Mouse (Mus musculus): Measurements from ENCODE around the gene Slc35f6. TPM values are rescaled to one million over a fixed set of nuclear protein-coding genes. Genes with fewer than 3 reads are reported as not detected.
A peak's percentile ranks its signal among the peaks of the same experiment; 100 is the strongest.
"Not testable (repeated sequence)": the region's sequence is repeated elsewhere in the genome, so short reads cannot be mapped to it uniquely, and the experiment has no call there.

Gene Slc35f6
- total RNA-seq, 1 experiment from 2014 or later, result 51.4 TPM

DNA sequence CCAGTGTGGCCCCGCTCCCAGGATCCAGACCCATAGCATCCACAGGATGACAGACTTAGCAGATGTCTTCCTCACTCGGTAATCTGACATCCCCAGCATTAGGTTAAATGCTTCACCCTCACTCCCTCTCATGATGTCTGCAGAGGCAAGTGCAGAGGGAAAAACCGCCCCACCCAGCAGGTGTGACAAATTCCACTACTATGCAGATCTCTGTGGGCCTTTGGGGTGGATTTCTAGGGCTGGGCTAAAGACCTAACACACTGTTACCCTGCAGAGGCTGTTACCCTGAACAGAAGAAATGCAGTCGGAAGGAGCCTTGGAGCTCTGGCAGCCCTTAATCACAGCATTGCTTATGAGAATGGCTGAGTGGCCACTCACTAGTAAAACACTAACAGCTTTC lies 11.3 kb downstream of the Slc35f6 start:
- DNase-seq, result no peak

DNA sequence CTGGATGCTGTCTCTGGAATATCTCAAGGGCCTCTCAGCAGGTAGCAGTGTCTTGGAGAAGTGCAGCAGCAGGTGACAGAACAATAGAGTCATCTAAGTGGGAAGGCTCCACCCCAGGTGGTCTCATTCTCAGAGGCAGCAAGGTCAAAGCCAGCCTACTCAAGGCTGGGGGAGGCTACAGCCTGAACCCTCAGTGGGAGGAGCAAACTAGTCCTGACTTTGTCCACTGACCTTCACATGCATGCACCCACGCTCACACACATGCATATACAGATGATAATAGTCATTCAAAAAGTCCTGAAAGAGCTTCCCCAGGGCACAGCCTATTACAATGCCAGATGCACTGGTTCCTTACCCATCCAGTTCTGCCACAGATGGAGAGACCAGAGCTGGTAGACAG lies 12.5 kb downstream of the Slc35f6 start:
- no peak for DNase-seq

DNA sequence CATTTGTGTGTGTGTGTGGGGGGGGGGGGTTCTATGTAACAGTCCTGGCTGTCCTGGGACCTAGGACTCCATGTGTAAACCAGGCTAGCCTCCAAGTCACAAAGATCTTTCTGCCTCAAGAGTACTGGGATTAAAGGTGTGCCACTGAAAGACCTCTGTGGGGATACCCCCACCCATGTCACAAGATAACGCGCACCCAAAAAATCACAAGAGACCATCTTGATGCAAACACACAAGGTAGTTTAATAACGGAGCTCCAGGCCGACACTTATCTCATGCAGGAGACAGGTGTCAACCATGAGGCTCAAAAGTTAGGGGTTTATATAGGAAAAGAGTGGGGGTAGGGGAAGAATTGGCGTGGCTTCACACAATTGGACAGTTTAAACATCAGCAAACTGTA lies 13.1 kb downstream of the Slc35f6 start:
- no peak for DNase-seq

DNA sequence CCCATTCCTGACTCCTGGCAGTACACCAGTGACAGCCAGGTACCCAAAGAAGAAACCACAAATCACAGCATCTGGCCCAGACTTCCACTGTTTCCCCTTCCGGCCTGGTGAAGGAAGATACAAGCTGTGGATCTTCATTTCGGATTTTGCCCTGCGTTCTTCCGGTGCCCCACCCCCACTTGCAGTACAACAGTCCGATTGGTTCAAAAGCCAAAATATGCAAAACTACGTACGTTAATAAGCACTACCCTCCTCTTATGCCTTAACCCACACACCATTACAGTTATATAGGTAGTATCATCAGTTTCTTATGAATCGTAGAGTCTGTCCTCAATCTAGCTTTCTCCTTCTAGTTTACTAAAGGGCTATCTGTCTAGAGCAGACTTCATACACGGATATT lies 17.6 kb downstream of the Slc35f6 start:
- DNase-seq, result no peak

DNA sequence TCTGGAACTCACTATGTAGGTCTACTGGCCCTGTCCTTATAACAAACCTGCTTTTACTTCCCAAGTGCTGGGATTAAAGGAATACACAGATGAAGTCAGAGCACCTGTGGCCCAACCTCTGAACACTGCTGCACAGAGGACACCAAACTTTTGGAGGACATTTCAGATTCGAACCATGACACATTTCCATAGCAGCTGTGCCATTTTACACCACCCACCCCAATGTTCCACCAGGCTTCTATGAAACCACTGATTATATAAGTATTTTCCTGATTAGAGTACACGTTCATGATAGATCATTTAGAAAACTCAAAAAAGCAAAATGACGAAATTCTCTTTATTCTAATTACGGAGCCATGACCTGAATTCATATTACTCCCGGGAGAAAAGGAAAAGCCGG lies 18.2 kb downstream of the Slc35f6 start:
- DNase-seq, result no peak

DNA sequence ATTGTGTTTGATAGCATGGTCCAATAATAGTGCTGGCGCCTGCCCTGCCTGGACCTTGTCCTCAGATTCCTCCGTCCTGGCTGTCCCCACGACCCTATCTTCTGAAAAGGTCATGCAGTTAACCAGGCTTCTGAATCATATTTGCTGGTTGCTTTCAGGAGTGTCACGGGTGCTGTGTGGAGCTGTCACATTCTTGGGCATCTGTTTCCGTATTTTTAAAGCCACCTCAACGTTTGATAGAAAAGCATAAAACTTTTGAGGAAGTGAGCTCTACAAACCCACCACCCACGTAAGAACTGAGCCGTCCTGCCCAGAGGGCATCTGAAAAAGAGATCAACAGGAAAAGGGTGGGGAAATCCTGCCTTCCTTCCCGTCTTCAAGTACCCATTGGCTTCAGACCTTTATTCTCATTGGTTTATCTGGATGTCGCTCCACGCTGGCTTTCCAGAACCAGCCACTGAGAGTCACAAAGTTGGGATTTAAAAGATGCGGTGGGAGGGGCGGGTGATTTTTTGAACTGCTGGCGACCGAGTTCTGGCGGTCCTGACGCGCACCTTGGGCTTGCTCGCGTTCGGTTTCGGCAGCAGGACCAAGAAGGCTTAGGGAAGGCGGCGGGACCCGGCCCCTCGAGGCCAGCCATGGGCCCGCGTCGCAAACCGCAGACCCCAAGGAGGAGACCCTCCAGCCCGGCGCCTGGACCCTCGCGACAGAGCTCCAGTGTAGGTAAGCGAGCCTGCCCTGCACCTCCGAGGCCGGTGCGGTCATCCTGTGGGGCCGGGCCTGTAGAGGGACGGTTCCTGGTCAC lies 18.9 kb downstream of the Slc35f6 start, which contains the start of gene Cenpa:
Gene Cenpa (plus strand): TSS at position 387 of the 805 bp plus-strand sequence.
- DNase-seq, result peak; percentile 78

DNA sequence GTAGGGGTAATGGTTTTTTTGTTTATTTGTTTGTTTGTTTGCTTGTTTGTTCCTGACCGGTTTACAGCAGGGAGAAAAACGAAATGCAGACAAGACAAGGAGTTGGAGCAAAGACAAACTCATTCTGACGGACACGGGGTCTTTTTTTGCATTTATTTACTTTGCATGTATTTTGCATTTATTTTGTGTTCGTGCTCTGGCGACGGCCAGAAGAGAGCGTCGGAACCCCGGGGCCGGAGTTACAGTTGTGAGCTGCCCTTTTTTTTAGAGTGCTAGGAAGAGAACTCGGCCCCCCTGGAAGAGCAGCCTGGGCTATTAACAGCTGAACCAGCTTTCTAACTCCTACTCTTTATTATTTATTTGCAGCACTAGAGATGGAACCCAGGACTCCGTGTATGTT lies 19.5 kb downstream of the Slc35f6 start:
- no peak for DNase-seq

DNA sequence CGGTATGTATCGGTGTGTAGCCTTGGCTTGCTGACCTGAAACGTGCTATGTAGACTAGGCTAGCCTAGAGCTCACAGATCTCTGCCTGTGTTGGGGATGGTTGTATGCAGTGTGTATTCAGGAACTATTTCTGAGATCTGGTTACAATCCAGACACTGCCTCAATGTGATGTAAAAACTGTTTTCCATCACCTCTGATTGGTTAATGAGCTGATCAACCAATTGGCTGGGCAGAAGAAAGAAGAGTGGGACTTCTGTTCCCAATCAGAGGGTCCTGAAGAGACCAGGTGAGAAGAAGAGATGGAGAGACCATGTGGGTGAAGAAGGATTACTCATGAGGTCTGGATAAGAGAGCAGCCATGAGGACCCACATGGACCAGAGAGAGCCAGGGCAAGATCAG lies 20.0 kb downstream of the Slc35f6 start:
- no peak for DNase-seq

DNA sequence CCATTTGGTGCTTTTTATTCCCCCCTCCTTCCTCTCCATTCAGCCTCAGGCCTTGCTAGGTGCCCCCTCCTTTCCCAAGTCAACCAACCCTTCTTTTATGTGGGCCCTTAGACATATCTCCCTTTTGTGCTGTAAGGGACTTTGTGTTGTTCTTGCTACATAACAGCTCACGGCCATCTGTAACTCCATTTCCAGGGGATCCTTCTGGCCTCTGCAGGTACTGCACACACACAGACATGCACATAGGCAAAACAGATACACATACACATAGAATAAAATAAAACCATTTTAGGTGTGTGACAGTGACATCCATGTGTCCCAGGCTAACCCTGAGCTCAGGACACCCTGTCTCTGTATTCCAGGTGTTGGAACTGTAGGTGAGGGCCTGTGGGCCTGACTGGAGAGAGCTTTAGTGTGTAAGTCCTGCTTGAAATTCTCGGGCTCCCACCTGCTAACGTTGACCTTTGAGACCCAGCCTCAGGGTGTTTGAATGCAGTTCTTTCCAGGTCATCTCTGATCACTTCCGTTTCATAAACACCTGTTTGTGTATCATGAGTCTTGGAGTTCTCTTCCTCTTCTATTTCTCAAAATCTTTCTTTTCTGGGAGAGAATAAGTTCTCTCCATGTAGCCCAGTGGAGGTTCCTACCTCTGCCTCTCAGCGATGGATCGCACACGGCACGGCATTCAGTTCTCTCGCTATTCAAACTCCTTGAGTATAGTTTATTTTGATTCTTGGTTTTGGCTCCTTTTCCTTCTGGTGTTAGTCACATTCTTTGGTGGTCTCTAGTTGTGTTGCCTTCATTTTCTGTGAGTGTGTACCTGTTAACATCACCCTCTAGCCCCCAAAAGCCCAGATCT lies 21.1 kb downstream of the Slc35f6 start:
- no peak for DNase-seq

DNA sequence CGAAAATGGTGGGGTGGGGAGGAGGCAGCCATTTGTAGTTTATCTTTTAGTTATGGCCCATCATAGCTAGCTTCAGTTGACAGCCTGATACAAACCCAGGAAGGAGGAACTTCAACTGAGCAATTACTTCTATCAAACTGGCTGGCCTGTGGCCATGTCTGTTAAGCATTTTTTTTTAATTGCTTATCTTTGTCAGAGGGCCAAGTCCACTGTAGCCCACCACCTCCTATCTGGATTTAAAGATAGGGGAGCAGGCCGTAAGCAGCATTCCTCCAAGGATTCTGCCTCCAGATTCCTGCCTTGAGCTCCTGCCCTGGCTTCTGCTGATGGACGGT lies 21.7 kb downstream of the Slc35f6 start:
- DNase-seq, result no peak

DNA sequence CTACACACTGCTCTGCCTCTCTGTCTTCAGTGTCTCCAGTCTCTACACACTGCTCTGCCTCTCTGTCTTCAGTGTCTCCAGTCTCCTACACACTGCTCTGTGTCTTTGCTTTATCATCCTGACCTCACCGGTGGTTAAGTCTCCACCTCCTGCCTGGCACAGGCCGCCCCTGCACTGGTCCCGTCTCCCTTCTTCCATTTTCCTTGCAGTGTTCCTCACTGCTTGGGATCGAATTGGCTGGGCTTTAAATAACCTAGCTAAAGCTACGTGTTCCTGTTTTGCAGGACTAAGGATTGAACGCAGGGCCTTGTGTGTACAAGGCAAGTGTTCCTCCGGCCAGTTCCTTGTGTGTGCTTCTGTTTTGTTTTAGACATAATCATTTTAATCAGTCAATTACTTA lies 22.4 kb downstream of the Slc35f6 start:
- DNase-seq, result no peak

DNA sequence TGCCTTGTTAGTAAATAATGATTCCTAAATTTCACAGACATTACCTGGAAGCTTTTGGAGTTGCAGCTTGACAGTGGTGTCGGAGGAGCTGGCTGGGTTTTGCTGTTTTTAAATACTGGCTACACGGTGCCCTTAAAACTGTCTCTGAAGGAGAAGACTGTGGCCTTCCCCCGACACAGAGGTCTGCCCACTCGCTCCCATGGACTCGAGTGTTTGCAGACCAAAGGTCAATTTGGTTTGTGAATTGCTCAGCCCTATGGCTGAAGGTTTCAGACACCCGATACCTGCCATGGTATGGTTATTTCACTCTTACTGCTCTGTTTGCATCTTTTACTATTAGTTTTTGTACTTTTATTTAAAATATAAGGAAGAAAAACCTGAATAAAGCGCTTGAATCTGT lies 26.3 kb downstream of the Slc35f6 start:
- no peak for DNase-seq

DNA sequence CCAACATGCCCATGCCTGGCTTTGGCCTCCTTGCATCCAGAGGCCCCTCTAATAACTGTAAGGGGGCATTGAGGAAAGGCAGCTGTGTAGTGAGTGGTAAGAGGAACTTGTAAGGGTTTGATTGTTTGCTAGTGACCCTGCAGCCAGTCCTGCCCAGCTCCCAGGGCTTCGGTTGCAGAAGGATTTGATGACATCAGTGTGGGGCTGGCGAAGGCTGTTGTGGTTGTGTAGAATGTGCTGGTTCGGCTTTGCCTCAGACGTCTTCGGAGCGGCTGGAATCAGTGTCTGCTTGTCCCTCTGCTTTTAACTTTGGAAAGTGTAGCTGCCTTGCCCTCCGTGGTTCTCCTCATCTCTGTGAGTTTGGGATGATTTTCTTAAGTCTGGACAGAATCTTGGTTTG lies 29.1 kb downstream of the Slc35f6 start:
- no peak for DNase-seq

DNA sequence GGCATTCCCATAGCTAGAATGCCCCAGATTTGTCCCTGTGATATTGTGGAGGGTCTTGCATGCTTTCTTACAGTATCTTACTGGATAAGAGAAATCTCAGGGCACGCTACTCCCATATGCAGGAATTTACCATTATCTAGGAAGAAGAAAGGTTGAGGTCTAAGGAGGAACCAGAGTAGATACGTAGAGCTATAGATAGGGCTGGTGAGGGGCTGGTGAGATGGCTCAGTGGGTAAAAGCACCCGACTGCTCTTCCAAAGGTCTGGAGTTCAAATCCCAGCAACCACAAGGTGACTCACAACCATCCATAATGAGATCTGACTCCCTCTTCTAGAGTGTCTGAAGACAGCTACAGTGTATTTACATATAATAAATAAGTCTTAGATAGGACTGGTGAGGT lies 30.3 kb downstream of the Slc35f6 start:
- DNase-seq, result not testable (repeated sequence)

DNA sequence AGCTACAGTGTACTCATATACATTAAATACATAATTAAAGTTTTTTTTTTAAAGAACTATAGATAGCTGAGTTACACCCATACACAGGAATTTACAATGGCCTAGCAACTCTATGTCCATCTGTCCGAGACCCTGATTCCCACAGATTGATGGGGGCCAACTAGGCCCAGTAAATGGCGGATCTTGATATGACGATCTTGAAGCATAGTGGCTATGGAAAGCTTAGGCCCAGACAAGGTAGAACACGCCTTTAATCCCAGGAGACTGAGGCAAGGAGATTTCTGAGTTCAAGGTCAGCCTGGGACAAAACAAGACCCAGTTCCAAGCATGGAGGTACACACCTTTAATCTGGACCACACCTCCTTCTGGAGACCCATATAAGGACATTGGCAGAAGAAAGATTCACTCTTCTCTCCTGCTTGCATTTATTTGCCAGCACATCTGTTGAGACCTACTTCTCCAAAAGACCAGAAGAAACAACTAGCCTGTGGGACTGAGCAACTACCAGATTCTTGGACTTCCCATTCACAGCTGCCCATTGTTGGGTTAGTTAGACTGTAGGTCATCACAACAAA lies 31.1 kb downstream of the Slc35f6 start:
- DNase-seq, result no peak

DNA sequence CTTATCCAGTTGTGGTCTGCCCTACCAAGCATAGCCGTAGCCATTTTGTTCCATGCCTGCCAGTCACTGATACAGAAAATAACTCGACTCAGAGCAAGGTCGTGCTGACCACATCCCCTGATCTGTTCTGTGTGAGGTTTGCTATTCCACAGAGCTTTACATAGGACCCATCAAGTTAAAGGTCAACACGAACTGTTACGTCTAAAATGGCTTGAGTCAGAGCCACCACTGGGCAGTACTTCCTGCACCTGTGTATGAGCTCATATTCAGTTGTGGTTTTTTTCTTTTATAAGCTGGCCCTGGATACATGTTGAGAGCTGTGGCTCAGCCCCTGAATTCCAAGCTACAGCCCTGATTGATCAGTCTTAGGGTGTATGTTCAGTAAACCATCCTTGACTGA lies 31.9 kb downstream of the Slc35f6 start:
- no peak for DNase-seq

DNA sequence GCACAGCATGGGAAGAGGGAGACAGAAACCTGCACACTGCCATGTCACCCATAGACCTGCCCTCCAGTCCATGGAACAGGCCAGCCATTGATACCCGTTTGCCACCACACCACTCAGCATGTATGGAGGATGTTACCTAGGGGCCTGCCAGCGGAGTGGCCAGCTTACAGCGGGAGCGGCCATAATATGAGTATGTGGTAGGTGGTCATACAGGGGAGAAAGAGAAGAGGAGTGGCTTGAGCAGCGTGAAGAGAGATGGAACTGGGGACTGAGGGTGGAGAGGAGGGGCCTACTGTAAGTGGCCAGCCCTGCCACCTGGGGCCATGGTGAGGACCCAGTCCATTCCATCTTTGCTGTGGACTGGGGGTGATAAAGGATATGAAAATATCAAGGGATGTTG lies 34.2 kb downstream of the Slc35f6 start:
- DNase-seq, result no peak

DNA sequence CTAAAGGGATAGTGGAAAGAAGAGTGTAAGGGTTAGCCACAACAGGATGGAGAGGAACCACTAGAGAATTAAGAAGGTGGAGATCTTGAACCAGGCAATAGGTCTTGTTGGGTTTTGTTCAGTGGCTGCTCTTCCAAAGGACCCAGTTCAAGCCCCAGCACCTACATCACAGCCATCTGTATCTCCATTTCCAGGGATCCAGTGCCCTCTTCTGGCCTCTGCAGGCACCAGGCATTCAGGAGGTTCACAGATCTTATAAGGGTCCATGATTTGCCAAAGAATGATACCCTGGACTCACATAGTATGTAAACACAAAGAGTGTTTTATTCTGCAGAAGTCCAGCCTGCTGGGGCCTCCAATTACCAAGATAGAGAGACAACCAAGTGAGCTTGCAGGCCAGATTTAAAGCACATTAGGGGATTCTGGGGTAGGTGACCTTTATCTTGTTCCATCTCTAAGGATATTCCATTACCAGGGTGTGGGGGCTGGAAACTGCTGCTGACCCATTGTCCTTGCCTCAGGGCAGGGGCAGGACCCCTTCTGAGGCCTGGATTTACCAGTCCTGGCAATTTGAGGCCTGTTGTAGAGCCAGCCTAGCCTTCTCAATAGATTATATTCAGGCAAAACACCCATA lies 35.4 kb downstream of the Slc35f6 start:
- no peak for DNase-seq

DNA sequence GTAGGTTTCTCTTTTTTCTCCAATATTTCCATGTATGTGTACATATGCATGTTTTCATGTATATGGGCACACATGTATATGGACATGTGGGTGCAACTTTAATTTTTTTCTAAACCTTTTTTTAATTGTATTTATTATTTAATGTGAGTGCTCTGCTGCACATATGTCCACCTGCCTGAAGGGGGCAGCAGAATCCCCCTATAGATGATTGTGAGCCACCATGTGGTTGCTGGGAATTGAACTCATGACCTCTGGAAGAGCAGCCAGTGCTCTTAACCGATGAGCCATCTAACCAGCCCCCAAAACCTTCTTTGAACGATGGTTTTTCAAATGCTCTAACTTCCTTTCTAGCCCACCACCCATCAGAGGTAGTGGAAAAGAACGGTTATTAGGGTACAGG lies 36.3 kb downstream of the Slc35f6 start:
- no peak for DNase-seq

DNA sequence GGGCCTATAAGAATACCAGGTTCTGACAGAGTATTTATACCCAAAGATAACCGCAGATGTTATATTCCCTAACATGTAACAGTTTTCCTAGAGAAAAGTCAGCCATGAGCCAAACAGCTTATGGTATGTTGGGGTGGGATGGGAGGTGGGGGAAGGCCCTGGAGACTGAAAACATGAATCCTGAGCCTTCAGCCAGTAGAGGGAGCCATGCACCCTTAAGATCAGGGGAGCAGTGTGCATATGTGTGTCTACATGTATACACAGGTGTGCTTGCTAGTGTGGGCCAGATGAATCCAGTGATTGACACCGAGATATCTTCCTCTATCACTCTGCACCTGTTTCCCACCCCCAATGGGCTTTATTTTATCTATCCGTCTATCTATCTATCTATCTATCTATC lies 39.0 kb downstream of the Slc35f6 start:
- DNase-seq, result no peak

DNA sequence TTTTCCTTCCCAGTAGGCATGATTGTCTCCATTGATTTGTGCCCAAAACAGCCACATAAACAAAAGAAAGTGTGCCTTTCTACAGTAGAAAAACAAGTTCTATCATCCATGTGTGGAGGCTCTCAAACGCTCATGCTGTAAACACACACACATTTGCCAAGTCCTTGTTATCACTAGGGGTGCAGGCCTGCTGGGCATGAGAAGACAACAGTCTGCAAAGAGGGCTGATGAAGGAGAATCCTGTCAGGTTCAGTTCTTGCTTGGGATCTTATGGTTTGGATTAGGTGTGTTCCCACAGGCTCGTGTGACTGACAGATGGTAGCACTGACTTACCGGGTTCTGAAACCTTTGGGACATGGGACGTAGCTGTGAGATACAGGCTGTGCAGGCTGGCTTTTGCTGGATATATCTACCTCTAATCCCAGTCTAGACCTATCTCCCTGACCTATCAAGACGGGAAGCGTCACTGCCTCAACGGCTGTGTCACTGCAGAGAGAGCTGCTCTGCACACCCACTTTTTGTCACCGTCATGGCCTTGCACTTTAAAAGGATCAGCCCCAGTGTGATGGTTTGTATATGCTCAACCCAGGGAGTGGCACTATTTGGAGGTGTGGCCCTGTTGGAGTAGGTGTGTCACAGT lies 52.7 kb downstream of the Slc35f6 start:
- DNase-seq, result no peak

DNA sequence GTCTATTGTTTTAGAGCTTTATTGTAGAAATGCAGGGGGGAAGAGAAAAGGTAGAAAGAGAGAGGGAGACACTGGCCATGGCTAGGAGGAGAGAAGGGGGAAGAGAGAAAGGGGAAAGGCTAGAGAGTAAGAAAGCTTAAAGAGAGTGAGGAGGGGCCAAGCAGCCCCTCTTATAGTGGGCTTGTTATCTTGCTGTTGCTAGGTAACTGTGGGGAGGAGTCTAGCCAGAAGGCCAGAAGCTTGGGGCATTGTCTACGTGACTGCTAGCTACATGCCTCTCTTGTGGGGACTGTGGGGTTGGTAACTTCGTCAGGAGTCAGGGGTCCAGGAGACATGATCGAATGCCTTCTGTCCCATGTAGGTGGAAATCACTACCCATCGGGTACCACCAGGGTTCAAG lies 53.6 kb downstream of the Slc35f6 start:
- DNase-seq, result not testable (repeated sequence)

Measured in adrenal gland, postnatal 25 days (tissue).